Mouse (Mus musculus): ENCODE measurements around the gene Trf. TPM values are rescaled to one million over a fixed set of nuclear protein-coding genes. Genes with fewer than 3 reads are reported as not detected.
A peak's percentile ranks its signal among the peaks of the same experiment; 100 is the strongest.

The Trf gene
- not detected for polyA plus RNA-seq (2012; fragmentation: generic; extraction: Trizol)
- long read RNA-seq, experiment 1, result 0 reads
- long read RNA-seq, experiment 2, result 0 reads

DNA sequence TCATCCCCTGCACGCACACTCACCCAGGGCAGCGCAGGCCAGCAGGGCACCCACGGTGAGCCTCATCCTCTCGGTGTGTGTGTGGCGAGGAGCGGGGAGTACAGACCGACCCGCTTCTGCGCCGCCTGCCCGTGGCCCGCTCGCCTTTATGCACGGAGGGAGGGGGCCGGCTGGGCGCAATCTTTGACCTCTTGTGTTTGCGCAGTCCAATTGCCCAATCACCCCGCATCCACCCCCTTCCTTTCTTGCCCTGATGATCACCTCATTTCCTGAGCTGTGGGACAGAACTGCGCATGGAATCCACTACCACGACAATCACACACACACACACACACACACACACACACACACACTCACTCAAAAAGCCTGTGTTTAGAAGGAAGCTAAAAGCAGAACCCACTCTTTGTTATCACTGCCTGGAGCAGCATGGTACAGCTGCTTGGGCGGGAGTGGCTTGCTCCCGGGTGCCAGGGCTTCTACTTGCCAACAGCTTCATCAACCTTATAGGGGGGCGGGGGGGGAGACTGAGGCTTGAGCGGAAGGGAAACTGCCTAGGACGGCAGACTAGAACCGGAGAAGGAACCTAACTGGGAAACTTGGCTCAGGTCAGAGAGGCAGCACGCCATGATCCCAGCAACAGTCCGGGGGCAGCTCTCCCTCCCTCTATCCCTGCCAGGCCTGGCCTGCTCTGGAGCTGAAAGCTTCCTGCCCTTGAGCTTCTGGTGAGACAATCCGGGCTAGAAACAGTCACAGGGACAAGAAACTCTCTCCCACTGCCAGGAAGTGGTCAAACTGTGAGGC lies at the start of gene Trf, which contains the start of gene Gm20425:
Gene Trf (minus strand): TSS at position 294 of the 801 bp plus-strand sequence.
Gene Gm20425 (minus strand): TSS at position 157 of the 801 bp plus-strand sequence.
- H3K79me2 ChIP-seq (ENCODE audit: control insufficient read depth, insufficient read depth), result no peaks in the 10 kb centered on the region
- no peak within 1 kb of the TSS for H3ac ChIP-seq (ENCODE audit: control insufficient read depth, insufficient read length, low read depth)
- peaks cover 20% of the 10 kb centered on the region for H3K27me3 ChIP-seq (ENCODE audit: control insufficient read depth, insufficient read depth, insufficient read length)
- no peaks in the 10 kb centered on the region for H3K79me3 ChIP-seq (ENCODE audit: low read depth)
- no peak within 1 kb of the TSS for H3K4me3 ChIP-seq (ENCODE audit: insufficient read depth, poor library complexity, severe bottlenecking)
- no peaks in the 10 kb centered on the region for H3K36me3 ChIP-seq (ENCODE audit: control insufficient read depth, insufficient read depth)
- TF ChIP-seq CTCF (IDR thresholded peaks at IDR 0.05; ENCODE audit: control insufficient read depth, insufficient read depth, insufficient read length) (no peak), MYOD1 (IDR thresholded peaks at IDR 0.05; ENCODE audit: control insufficient read depth, insufficient read length, low read depth) (no peak), MAX (IDR thresholded peaks at IDR 0.05) (no peak), CEBPB (IDR thresholded peaks at IDR 0.05; ENCODE audit: low read depth) (no peak), MYOG (IDR thresholded peaks at IDR 0.05; ENCODE audit: control insufficient read depth, extremely low read depth, insufficient read length) (no peak), FOSL1 (IDR thresholded peaks at IDR 0.05; ENCODE audit: insufficient read depth, low read length, poor library complexity, severe bottlenecking) (no peak), USF1 (IDR thresholded peaks at IDR 0.05; ENCODE audit: low read depth) (no peak)

DNA sequence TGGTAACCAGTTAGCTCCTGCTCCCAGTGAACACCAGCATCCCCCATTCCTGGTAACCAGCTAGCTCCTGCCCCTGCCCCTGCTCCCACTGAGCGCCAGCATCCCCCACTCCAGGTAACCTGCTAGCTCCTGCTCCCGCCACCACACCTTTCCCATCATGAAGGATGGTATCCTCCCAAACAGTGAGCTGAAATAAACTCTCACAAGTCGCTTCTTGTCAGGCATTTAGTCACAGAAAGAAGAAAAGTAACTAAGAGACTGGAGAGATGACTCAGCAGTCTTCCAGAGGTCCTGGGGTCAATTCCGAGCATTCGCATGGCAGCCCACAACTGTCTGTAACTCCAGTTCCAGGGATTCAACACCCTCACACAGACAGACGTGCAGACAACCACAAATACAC lies 46.6 kb upstream of the Trf start:
- no peak overlapping the region for H3K4me3 ChIP-seq (ENCODE audit: insufficient read depth, poor library complexity, severe bottlenecking)
- TF ChIP-seq CTCF (IDR thresholded peaks at IDR 0.05; ENCODE audit: control insufficient read depth, insufficient read depth, insufficient read length), result no peak
- TF ChIP-seq CEBPB (IDR thresholded peaks at IDR 0.05; ENCODE audit: low read depth), result no peak
- no peak for TF ChIP-seq FOSL1 (IDR thresholded peaks at IDR 0.05; ENCODE audit: insufficient read depth, low read length, poor library complexity, severe bottlenecking)
- TF ChIP-seq USF1 (IDR thresholded peaks at IDR 0.05; ENCODE audit: low read depth), result no peak
- no peak for TF ChIP-seq MYOG (IDR thresholded peaks at IDR 0.05; ENCODE audit: control insufficient read depth, extremely low read depth, insufficient read length)
- no peak for TF ChIP-seq MAX (IDR thresholded peaks at IDR 0.05)
- TF ChIP-seq MYOD1 (IDR thresholded peaks at IDR 0.05; ENCODE audit: control insufficient read depth, insufficient read length, low read depth), result no peak
- H3K36me3 ChIP-seq (ENCODE audit: control insufficient read depth, insufficient read depth), result no peaks in the 10 kb centered on the region
- H3K27me3 ChIP-seq (ENCODE audit: control insufficient read depth, insufficient read depth, insufficient read length), result peaks cover 18% of the 10 kb centered on the region
- H3K79me2 ChIP-seq (ENCODE audit: control insufficient read depth, insufficient read depth), result no peaks in the 10 kb centered on the region
- H3ac ChIP-seq (ENCODE audit: control insufficient read depth, insufficient read length, low read depth), result no peak overlapping the region
- H3K79me3 ChIP-seq (ENCODE audit: low read depth), result no peaks in the 10 kb centered on the region

DNA sequence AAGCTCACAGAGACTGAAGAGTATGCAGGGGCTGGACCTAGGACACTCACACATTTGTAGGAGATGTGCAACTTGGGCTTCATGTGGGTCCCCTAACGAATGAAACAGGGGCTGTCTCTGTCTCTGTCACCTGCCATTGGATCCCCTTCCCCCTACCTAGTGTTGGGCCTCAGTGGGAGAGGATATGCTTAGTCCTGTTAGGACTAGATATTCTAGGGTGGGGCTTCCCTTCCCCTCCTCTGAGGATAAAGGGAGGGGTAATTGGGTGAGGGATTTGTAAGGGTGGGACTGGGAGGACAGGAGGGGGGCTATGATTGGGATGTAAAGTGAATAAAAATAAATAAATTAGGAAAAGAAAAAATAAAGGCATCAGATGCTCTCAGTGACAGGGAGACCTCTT lies 45.4 kb upstream of the Trf start:
- Histone ChIP-seq H3K79me3 (ENCODE audit: low read depth) (no peaks in the 10 kb centered on the region), H3ac (ENCODE audit: control insufficient read depth, insufficient read length, low read depth) (no peak overlapping the region), H3K4me3 (ENCODE audit: insufficient read depth, poor library complexity, severe bottlenecking) (no peak overlapping the region), H3K36me3 (ENCODE audit: control insufficient read depth, insufficient read depth) (no peaks in the 10 kb centered on the region), H3K27me3 (ENCODE audit: control insufficient read depth, insufficient read depth, insufficient read length) (peaks cover 26% of the 10 kb centered on the region), H3K79me2 (ENCODE audit: control insufficient read depth, insufficient read depth) (no peaks in the 10 kb centered on the region)
- TF ChIP-seq MYOG (IDR thresholded peaks at IDR 0.05; ENCODE audit: control insufficient read depth, extremely low read depth, insufficient read length) (no peak), CEBPB (IDR thresholded peaks at IDR 0.05; ENCODE audit: low read depth) (no peak), CTCF (IDR thresholded peaks at IDR 0.05; ENCODE audit: control insufficient read depth, insufficient read depth, insufficient read length) (no peak), USF1 (IDR thresholded peaks at IDR 0.05; ENCODE audit: low read depth) (no peak), MYOD1 (IDR thresholded peaks at IDR 0.05; ENCODE audit: control insufficient read depth, insufficient read length, low read depth) (no peak), FOSL1 (IDR thresholded peaks at IDR 0.05; ENCODE audit: insufficient read depth, low read length, poor library complexity, severe bottlenecking) (no peak), MAX (IDR thresholded peaks at IDR 0.05) (no peak)

DNA sequence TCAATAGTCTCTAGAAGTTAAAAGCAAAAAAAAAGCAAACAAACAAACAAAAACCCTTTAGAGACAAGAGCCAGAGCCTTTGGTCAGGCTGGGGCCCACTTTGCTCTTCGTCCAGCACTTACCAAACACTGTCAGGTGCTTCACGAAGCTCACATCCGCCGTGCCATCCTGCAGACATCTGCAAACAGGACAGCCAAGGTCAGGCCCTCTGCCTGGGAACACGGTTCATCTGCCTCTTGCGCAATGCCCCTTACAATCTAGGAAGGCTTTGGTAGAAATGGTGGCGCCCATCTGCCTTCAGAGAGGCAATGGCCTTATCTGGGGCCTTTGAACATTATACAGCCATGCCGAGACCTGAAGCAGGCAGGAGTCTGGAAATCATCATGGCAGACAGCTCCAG lies 44.6 kb upstream of the Trf start:
- Histone ChIP-seq H3ac (ENCODE audit: control insufficient read depth, insufficient read length, low read depth) (no peak overlapping the region), H3K36me3 (ENCODE audit: control insufficient read depth, insufficient read depth) (no peaks in the 10 kb centered on the region), H3K79me2 (ENCODE audit: control insufficient read depth, insufficient read depth) (no peaks in the 10 kb centered on the region), H3K27me3 (ENCODE audit: control insufficient read depth, insufficient read depth, insufficient read length) (peaks cover 30% of the 10 kb centered on the region), H3K79me3 (ENCODE audit: low read depth) (no peaks in the 10 kb centered on the region), H3K4me3 (ENCODE audit: insufficient read depth, poor library complexity, severe bottlenecking) (no peak overlapping the region)
- TF ChIP-seq CEBPB (IDR thresholded peaks at IDR 0.05; ENCODE audit: low read depth) (peak; percentile 67), FOSL1 (IDR thresholded peaks at IDR 0.05; ENCODE audit: insufficient read depth, low read length, poor library complexity, severe bottlenecking) (no peak)

DNA sequence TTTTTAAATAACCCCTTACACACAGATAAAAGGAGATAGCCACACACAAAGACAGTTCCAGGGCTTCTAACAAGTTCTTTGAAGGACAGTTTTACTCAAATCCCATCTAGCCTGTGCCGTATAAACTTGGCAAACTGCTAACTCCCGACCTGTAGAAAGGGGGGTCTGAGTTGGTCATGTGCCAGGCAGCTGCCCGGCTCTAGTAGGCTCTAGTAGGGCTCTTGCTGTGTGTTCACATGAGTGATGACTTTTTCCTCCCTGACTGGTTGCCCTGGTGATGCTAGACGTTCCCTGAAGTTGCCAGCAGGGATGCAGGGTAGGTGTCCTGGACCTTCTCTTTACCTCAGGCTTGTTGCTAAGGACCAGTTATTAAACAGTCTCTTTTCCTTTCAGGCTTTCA lies 40.9 kb upstream of the Trf start:
- H3K4me3 ChIP-seq (ENCODE audit: insufficient read depth, poor library complexity, severe bottlenecking), result no peak overlapping the region
- H3K36me3 ChIP-seq (ENCODE audit: control insufficient read depth, insufficient read depth), result no peaks in the 10 kb centered on the region
- no peak for TF ChIP-seq MAX (IDR thresholded peaks at IDR 0.05)
- TF ChIP-seq USF1 (IDR thresholded peaks at IDR 0.05; ENCODE audit: low read depth), result no peak
- no peak for TF ChIP-seq MYOG (IDR thresholded peaks at IDR 0.05; ENCODE audit: control insufficient read depth, extremely low read depth, insufficient read length)
- no peak for TF ChIP-seq CTCF (IDR thresholded peaks at IDR 0.05; ENCODE audit: control insufficient read depth, insufficient read depth, insufficient read length)
- TF ChIP-seq FOSL1 (IDR thresholded peaks at IDR 0.05; ENCODE audit: insufficient read depth, low read length, poor library complexity, severe bottlenecking), result no peak
- TF ChIP-seq MYOD1 (IDR thresholded peaks at IDR 0.05; ENCODE audit: control insufficient read depth, insufficient read length, low read depth), result no peak
- TF ChIP-seq CEBPB (IDR thresholded peaks at IDR 0.05; ENCODE audit: low read depth), result no peak
- peaks cover 42% of the 10 kb centered on the region for H3K27me3 ChIP-seq (ENCODE audit: control insufficient read depth, insufficient read depth, insufficient read length)
- no peaks in the 10 kb centered on the region for H3K79me3 ChIP-seq (ENCODE audit: low read depth)
- H3ac ChIP-seq (ENCODE audit: control insufficient read depth, insufficient read length, low read depth), result no peak overlapping the region
- H3K79me2 ChIP-seq (ENCODE audit: control insufficient read depth, insufficient read depth), result no peaks in the 10 kb centered on the region

Data from C2C12 (cell line).